Mouse (Mus musculus): ENCODE data around the gene Sh3bp5l.
A peak's percentile ranks its signal among the peaks of the same experiment; 100 is the strongest.
"Not testable (repeated sequence)": the region's sequence is repeated elsewhere in the genome, so short reads cannot be mapped to it uniquely, and the experiment has no call there.

Sh3bp5l gene

DNA sequence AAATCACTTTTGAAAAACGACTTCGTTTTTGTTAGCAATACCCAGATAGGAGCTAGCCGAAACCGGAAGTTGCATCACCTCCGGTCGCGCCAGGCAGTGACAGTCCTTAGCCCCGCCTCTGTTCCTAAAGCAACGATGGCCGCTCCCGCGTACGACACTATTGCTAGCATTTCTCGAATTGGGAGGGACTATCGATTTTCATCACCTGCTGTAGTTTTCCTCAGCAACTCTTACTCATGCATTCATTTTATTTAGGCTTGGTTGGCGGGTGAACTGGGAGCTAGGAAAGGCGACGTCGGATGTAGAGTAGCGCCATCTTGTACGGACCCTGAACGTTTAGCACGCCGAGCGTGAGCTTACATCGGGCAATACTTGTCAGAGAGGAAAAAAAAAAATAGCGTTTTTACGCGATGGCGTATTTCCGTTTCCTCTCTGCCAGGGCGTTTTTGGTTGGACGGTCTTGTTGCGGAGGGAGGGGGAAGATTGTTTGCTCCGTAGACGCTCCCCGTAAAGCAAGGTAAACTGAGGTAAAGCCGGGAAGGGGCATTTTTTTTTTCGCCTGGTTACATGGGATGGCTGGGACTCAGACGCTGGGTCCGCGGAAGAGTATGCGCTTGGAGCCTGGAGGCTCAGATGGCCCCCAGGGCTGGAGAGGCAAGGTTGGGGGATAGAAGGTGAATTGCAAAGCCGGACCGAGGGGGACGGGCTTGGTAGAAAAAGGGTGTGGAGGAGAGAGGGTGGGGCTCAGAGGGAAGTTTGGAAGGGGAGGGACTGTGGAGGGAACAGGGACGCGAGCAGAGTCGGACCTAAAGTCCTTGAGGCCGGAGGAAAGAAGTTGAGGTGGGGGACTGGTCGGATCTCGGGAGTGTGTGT lies at the start of gene Sh3bp5l, which contains the start of gene Zfp672:
Gene Sh3bp5l (plus strand): TSS at position 449 of the 873 bp plus-strand sequence.
Gene Zfp672 (minus strand): TSS at position 64 of the 873 bp plus-strand sequence.
- peak; percentile 96 for DNase-seq (ENCODE audit: low spot score)

DNA sequence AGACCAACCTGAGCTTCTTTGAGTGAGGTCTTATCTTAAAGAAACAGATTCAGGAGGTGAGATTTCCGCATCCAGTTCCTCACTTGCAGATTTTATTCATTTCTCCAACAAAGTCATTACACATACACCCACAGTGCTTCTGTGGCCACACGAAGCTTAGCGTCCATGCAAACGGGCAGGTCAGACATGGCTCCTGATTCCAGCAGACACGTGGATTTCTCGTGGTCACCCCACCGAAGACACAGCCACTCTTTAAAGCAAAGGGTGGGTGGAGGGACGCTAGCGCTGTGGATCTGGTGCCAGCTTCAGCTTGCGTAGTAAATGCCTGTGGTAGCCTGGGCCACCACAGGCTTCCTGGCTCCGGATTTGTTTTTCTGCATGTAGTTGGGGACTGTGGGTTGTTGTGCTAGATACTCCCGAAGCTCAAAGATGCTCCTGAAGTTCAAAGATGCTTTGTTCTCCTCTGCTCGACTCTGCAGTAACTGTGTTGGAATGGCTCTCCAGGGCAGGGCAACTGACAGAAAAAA lies 48.5 kb upstream of the Sh3bp5l start:
- no peak for DNase-seq (ENCODE audit: low spot score)

DNA sequence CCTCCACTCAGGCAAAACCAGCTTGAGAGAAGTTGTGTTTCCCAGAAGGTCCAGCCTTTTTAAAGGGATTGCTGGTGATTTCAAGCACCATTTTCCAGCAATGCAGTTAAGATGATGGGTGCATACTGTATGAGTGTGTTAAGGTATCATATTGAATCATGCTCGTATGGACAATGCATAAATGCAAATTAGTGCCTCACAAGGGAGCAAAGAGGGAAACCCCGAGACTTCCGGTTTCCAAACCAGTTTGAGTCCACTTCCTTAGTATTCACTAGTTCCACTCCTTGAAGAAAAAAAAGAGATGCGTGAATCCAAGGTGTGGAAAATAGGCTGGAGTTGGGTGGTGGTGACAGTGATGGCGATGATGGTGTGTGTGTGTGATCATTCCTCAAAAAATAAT lies 48.0 kb upstream of the Sh3bp5l start:
- DNase-seq (ENCODE audit: low spot score): no peak

DNA sequence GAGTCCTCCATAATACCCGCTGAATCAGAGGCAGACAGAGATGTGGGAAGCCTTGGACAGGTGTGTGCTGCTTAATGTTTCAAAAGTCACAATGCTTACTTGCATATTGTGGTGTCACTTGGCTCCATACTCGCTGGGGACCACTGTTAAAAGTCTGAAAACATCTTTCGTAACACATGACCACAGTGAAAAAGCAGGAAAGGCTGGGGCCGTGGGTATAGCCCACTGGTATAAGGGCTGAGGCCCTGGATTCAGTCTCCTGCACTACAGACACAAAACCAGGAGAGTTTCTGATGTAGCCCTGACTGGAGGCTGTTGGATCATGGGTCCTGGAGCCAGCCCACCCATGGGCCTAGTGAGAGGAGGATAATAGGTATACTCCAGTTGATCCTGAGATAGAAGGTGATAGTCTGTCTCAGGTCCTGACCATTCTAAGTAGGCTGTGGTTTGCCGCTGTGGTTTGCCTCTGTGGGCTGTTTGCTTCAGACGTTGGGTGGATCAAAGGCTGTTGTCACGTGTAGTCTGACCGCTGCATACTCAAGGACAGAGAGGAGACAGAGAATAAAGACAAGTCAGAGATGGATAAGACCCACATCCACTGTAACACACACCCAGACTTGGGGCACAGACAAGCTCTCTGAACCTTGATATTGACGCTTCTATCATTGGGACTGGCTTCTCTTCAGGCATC lies 40.4 kb upstream of the Sh3bp5l start:
- no peak for DNase-seq (ENCODE audit: low spot score)

DNA sequence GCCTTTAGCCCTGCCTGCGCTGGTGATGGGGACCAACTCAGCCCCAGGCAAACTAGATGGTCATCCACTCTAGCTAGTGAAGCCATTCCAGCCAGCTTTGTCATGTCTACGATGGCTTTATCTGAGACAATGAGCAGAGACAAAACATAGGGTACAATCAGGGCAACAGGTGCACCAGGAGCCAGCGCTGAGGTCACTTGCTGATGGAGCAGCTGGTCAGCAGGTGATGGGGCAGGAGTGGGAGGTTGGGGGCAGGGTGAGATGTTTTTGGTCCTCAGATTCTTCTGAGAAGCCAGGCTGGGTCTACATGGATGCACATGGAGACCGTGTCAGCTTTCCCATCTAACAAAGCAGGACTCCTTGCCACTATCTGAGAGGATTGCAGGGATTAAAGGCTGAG lies 39.7 kb upstream of the Sh3bp5l start:
- no peak for DNase-seq (ENCODE audit: low spot score)

DNA sequence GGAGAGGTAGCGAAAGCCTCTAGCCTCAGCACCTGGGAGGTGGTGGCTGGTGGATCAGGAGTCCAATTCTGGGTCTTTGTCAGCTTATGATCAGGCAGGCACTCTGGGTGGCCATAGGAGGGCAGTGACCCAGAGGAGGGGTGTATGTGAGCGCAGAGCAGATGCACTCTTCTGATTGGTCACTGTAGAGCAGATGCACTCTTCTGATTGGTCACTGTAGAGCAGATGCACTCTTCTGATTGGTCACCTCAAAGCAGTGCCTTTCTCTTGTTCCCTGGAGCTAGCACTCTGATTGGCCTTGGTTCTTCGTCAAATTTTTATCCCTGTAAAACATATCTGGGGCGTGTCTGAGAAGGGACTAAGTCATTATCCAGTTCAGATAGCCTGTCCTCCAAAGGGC lies 37.7 kb upstream of the Sh3bp5l start:
- DNase-seq (ENCODE audit: low spot score): no peak

DNA sequence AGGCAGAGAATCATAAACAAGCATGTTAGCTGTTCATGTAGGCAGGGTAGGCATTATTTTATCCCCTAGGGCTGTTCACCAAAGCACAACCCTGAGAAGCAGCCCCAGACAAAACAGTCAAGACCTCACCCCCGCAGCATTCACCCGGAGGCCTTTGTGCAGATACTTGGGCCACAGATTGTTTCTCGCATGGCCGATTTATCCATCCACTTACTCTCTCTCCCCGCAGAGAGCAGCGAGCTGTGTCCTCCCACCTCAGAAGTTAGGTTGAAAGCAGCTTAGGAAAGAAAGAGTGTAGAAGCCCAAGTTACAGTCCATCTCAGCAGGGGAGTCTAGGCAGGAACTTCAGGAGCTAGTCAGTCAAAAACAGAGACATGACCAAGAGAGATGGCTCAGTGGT lies 33.1 kb upstream of the Sh3bp5l start:
- DNase-seq (ENCODE audit: low spot score): no peak

DNA sequence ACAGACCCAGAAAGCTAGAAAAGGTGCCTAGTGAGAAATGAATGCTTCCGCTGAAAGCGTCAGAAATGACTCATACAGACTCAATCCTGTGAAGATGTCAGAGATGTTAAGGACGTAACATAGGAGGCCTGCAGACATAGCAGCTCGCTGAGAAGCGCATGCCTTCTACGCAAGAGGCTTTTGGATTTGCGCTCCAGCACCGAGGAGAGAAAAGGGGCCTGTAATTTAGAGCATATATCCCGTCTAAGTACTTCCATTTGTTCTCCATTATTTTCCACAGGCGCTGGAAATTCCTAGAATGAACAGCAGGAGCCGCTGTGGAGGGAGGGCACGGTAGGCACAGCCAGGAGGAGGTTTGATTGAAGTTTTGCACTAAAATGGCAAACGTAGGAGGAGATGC lies 29.5 kb upstream of the Sh3bp5l start:
- DNase-seq (ENCODE audit: low spot score): peak; percentile 79

DNA sequence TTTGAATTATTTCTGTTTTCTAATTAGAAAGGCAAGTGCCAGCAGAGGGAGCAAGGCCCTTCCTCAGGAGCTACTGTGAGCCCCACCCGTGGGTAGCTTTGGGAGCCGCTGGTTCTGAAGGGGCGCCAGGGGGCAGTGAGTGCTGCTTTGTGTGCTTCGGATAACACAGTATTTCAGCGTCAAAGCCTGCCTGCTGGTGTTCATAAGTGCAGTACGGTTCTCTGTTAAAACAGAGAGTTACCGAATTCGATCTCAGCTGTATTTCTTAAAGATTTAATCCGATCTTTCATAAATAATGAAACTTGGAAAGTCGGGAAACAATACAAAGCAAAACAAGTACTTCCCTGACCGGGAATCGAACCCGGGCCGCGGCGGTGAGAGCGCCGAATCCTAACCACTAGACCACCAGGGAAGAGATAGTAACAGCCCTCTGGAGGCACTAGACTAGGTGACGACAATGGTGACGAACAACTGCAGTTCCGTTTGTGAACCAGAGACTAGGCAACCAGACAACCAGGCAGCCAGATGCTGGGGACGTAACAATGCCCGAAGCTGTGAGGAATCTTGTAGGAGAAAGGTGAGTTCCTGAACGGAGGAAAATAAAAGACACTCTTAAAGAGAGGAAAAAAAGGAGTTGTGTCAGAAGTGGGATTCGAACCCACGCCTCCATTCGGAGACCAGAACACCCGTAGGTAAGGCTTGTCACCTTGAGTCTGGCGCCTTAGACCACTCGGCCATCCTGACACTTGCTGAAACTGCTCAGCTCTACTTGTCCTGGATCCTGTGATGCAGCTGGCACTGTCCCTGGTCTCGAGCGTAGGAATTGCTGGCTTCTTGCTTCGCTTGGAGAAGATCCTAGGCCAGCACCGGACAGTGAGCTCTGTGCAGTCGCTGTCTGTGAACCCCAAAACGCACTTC lies 28.4 kb upstream of the Sh3bp5l start:
- DNase-seq (ENCODE audit: low spot score): peak; percentile 99

DNA sequence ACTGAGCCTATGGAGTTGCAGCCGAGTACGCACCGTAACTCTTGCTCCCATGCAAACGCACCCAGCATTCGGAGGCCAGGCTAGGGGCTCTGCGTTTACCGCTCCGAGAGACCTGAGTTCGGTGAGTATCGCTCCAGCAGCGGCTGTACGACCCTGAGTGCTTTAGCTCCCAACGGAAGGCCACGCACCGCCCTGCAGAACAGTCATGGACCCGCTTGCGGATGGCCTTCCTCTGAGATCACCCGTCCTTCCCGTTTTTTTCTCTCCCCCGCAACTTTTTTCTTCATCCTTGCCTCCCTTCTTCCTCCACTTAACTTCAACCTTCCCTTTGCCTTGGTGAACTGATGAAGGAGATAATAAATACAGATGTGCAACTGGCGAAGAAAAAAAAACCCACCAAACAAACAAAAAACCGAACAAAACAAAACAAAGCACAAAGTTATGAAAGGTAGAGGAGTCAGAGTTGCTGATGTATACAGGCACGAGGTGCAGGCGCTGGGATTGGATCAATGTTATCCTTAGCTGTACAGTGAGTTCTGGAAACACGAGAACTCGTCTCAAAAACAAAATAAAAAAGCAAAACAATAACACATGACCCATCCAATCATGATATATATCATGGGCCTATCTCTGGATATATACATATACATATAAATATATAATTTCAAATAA lies 27.6 kb upstream of the Sh3bp5l start:
- DNase-seq (ENCODE audit: low spot score): peak; percentile 18

DNA sequence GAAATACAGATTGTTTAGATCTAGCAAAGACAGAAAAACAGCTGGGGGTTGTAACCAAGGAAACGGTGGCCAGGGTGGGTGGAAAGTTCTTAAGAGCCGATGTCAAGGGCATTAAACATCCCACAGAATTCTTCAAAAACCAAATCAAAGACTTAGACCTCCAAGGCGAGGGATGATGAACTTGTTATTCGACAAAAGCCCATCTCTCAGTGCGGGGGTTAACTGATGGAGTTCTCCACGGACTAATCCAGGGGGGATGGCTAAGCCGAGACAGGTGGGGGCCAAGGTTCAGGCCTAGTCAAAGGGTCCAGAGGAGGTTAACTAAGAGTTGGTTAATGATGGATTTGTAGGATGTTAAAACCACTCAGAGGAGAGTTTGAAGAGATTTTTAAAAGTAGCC lies 26.9 kb upstream of the Sh3bp5l start:
- peak; percentile 9 for DNase-seq (ENCODE audit: low spot score)

DNA sequence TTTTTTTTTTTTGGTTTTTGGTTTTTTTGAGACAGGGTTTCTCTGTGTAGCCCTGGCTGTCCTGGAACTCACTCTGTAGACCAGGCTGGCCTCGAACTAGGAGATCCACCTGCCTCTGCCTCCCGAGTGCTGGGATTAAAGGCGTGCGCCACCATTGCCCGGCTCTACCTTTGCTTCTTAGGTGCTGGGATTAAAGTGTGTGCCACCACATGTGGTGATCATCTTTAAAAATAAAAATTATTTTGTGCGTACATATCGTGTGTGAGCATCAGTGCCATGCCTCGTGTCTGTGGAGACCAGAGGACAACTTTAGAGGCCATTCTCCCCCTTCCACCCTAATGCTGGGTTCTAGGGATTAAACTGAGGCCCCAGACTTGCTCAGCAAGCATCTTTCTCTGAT lies 25.2 kb upstream of the Sh3bp5l start:
- not testable (repeated sequence) for DNase-seq (ENCODE audit: low spot score)

DNA sequence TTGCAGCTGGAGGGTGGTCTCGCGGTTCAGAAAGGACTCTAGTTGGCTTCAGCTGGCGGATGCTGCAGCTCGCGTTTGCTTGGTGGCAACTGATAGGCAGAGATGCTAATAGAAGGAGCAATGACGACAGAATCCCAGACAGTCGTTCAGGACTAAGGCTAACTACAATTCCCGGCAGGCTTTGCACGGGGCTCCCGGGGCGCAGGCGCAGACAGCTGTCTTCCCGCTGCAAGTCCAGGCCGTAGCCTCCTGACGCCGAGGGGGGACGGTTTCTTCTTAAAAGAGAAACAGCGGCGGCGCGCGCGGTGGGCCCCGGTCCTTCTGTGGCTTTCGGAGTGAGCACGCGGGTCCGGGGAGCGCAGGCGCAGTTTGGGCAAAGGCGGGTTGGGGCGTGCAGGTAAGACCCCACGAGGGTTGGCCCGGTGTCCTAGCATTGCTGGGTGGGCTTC lies 23.6 kb upstream of the Sh3bp5l start, which contains the start of gene Zfp692:
Gene Zfp692 (plus strand): TSS at position 210 of the 449 bp plus-strand sequence.
- DNase-seq (ENCODE audit: low spot score): peak; percentile 97

DNA sequence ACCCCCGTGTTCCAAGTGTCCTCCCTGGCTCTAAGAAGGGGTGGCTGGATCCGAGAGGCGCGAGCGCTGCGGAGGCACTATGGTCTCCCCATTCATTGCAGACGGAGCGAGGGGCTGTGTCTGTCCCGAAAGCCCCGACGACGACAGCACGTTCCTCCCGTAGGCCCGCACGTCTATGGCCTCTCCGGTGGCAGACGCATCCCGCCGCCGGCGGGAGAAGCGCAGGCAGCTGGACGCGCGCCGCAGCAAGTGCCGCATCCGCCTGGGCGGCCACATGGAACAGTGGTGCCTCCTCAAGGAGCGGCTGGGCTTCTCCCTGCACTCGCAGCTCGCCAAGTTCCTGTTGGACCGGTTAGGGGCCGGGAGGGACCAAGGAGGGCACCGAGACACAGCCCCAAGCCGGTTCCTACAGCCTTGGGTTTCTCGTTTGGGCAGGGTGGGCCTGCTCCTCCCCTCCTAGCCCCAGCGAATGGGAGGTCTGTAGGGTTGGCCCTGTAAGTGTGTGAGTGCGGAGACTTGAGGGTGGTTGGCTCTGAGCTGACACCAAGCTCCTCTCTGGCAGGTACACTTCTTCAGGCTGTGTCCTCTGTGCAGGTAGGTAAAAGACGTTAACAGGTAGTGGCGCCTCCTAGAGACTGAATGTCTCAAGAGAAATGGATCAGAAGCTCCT lies 23.0 kb upstream of the Sh3bp5l start:
- DNase-seq (ENCODE audit: low spot score): peak; percentile 75

DNA sequence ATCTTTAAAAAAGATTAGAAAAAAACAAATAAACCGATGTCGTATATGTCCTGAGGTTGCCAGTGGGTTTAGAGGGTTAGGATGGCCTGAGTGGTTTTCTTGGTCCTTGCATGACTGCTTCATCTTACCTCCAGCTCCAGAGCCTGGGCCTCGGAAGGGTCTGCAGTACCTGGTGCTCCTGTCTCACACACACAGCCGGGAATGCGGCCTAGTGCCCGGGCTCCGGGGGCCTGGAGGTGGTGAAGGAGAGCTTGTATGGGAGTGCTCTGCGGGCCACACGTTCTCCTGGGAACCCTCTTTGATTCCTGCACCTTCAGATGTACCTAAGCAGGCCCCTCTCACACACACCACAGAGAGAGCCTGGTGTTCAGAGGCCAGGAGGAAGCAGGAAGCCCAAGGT lies 21.9 kb upstream of the Sh3bp5l start:
- no peak for DNase-seq (ENCODE audit: low spot score)

DNA sequence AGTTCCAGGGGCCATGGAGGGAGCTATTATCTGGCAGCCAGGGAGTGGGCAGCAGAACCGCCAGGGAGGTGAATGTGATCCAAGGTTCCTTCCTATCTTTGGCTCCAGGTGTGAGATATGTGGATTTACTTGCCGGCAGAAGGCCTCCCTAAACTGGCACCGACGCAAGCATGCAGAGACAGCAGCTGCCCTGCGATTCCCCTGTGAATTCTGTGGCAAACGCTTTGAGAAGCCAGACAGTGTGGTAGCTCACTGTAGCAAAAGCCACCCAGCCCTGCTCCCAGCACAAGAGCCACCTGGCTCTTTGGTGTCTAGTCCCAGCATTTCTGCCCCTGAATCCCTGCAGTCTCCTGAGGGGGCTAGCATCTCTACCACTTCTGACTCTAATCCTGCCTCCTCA lies 16.5 kb upstream of the Sh3bp5l start:
- DNase-seq (ENCODE audit: low spot score): no peak

DNA sequence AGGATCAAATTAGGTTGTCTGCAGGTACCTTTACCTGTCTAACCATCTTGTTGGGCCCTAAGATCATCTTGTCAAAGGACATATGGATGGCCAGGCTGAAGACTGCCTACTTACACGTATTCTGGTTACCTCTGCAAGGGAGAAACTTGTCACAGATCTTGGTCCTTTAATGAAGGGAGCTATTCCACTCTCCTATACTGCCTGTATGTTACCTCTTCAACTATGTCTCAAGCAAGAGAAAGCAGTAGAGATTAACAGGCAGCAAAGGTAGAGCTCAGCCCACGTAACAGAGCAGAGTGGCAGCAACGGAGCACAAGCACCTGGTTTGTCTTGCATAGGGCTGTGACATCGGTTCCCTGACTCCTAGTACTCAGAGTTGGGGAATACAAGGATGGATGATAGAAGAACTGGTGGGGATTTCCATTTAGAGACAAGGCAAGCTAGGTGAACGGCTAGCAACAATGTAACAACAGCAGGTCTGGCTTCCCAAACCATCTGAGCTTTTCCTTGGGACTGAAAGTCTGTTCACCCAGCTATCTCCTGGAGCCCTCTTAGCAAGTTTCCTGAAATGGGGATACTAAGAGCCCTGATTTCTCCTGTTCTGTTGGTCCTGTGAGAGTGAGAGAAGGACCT lies 14.9 kb upstream of the Sh3bp5l start:
- no peak for DNase-seq (ENCODE audit: low spot score)

DNA sequence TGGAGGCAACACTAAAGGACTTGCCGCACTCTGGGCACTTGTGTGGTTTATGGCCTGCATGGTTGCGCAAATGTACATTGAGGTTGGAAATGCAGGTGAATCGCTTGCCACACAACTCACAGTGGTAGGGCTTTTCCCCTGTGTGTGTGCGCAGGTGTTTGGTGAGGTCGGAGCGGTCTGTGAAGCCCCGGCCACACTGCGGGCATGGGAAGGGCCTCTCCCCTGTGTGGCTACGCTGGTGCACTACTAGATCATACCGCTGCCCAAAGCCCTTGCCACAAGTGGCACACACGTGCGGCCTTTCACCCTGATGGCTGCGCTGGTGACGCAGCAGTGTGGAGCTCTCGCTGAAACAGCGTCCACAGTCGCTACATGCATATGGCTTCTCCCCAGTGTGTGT lies 14.2 kb upstream of the Sh3bp5l start:
- DNase-seq (ENCODE audit: low spot score): no peak

DNA sequence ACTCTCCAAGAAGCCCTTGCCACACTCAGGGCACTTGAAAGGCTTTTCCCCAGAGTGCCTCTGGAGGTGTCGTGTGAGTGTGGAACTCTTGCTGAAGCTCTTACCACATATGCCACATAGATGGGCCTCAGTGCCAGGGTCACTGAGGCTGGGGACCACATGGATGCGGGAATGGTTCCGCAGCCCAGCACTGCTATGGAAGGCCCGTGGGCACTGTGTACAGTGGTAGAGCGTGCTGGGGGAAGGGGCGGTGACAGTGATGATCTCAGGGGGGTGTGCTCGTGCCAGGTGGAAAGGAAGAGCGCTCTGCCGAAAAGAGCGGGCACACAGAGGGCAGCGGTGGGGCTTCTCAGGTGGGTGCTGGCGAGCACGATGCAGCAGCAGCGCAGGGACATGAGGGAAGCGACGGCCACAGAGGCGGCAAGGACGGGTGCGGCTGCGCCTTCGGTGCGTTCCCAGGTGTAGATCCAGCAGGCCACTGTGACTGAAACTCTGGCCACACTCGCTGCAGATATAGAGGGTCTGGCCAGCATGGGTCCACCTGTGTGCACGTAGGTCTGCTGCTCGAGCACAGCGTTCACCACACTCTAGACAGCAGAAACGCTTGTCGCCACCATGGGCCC lies 13.6 kb upstream of the Sh3bp5l start:
- no peak for DNase-seq (ENCODE audit: low spot score)
